Mouse (Mus musculus) megakaryocyte, adult 5-6 weeks (primary cell): ENCODE measurements at regions not wholly inside any gene's neighbourhood (a gene's known extent, or its start where the extent isn't known, plus 50 kb on each side); places are given as distances from the start of the nearest gene placed in this dataset.

ENCODE experiments used
- ATAC-seq: 2 replicates; pipeline ENCODE4 v1.8.0; 2016; ENCODE audit warnings: mild to moderate bottlenecking, inconsistent platforms; ENCODE audit not compliant: poor library complexity, severe bottlenecking

DNA sequence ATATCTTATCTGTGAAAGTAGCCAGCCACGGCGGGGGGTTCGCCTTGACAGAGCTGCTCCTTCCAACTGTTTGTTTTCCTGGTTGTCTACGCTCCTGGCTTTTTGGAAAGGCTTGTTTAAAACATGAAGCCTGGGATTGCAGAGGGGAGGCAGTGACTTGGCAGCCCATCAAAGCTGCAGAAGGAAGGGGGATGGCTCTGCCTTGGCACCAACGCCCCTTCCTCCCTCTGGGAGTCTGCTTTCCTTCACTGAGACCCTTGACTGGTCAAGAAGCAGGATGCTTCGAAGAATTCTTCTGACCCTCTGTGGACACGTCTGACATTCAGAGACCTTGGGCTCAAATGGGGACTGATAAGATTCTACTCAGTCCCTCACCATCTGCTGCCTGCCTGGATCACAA lies 176.9 kb upstream of the Sall1 start:
- ATAC-seq, result no peak

DNA sequence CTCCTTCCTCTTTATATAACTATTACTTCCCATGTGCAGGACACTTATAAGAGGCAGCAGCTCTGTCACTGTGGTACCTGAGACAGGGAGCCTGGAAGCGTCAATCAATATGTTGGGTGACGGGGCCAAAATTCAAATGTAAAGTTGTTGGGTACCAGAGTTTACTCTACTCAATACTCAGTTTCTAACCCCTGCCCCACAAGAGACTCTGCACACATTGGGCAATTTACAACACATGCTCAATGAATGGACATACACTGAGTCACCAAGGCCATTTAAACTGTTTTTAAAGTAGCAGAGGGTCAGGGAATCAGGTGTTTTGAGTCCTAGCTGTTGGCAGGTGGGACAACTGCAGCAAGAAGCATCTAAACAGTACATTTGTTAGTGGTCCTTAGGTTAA lies 176.4 kb upstream of the Sall1 start:
- ATAC-seq, result no peak

DNA sequence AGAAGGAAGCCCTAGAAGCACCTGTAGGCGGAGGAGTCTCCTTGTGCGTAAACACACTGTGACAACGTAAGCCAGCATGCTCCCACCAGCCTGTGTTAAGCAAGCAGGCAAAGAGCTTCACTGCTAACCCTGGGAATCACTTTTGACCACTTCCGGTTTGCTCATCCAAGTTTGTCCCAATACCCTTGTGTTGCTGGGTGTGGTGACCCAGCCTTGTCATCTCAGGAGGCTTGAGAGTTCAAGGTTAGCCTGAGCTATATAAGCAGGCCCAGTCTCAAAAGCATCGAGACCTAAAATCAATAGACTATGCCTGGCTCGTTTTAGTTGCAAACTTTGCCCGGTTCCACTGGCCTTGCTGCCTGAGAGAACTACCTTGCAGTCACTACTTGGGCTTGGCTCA lies 175.2 kb upstream of the Sall1 start:
- no peak for ATAC-seq

- no peak for ATAC-seq
These were observed 173.7 kb upstream of the Sall1 start for GRCm38 (mm10) chr8:89217689-89218088.

GRCm38 (mm10) chr8:89211931-89212330 lies 168.0 kb upstream of the Sall1 start:
- ATAC-seq, result no peak

DNA sequence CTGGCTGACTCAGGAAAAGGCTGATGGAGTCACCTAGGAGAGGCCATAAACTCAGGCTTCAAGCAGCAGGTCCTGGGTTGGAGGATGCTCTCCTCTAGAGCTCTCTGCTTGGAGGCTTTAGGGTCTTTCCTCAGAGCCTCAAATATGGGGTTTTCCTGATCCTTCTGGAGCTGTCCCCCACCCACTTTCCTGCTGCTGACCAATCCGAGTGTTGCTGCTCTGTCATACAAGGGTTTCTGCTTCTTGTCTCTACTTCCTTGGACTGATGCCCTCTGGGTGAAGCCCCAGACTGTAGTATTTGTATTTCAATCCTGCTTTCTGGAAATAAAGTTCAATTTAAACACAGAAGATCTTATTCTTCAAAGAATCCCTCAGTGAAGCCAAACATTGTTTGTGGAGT lies 166.7 kb upstream of the Sall1 start:
- no peak for ATAC-seq

GRCm38 (mm10) chr8:89207891-89208290 lies 163.9 kb upstream of the Sall1 start:
- ATAC-seq, result no peak

GRCm38 (mm10) chr8:89202484-89203096 lies 158.6 kb upstream of the Sall1 start:
- ATAC-seq, result no peak

- no peak for ATAC-seq
These were observed 156.3 kb upstream of the Sall1 start for GRCm38 (mm10) chr8:89200301-89200700.

- ATAC-seq, result no peak
These were observed 141.4 kb upstream of the Sall1 start for GRCm38 (mm10) chr8:89185314-89185713.

DNA sequence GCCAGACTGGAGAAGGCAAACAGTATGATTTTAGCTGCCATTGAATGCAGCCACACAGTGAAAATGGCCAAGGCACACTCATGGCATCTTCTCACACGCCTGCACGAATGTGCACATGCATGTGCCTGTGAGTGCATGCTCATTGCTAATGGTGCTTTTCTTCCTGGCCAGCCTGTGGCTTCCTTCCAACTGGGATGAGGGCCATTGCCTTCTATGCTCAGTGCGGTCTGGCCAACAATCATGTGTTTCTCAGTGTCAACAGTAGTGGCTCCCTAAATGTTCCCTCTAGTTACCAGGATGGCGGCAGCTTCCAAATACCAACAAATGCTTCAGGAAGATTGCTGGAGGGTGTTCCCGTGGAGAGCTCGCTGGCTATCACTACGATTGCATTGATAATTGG lies 131.7 kb upstream of the Sall1 start:
- ATAC-seq, result no peak

DNA sequence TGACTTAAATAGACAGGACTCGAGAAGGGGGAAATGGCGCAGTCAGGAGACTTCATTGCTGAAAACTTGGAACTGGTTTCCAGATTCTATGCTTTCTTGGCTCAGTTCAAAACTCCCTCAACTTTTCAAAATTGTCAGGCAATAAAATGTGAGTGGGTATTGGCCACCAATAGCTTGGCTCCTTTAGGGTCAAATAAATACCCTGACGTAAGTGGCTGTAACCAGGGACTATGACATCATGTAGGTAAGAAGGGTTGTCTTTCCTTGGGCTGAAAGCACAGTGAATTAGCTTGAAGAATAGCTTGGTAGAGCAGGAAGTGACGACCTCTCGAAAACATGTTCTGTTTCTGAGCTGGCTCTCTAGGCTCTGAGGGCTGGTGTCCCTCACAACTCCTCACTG lies 127.6 kb upstream of the Sall1 start:
- ATAC-seq, result no peak

GRCm38 (mm10) chr8:89169484-89169883 lies 125.5 kb upstream of the Sall1 start:
- no peak for ATAC-seq

DNA sequence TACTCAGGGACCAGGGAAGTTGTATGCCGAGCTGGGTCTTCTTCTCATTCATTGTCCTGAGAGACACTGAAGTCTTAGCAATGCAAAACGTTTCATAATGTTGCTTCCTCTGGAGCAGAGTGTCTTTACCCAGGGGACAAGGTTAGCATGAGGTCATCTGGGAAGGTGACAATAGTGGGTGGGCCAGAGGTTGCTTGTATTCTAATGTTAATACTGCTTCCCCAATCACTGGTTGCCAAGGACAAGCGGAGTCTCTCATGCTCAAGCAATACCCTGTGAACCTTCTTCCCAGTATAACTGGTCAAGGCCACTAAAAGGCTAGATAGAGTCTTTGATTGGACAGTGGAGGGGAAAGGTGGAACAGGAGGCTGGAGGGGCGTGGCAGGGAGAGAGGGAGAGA lies 123.1 kb upstream of the Sall1 start:
- ATAC-seq, result no peak

DNA sequence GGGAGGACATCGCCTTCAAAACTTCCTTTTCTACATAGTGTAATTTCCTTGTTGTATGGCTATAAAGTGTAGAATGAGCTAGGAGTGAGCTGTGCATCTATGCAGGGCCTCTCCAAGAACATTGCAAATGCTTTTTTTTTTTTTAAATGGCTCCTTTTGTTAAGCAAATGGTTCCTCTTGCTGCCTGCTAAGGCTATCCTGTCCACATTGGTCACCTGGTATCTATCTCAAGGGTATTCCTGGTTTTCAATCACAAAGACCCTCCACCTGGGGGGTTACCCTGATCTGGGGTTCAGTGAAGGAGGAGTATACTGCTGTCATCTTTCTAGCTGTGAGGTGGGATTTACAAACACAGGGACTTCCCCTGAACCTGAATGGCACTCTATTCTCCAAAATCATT lies 112.9 kb upstream of the Sall1 start:
- ATAC-seq, result no peak

DNA sequence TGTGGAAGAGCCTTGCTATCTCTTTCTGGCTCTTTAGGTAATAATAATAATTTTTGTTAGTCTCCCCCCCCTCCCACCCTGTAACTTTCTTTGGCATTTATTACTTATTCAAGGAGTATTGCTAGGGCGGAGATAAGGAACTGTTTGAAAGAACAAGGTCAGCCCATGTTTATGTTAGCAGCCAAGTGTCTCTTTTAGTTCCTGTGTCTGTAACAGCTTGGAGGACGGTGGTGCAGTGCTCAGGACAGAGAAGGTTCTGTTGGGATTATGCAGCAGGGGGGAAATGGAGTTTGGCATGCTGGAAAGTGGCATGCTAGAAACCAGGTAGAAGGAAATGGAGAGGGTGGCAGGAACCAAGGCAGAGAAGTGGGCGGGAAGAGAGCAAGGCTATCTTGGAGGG lies 109.6 kb upstream of the Sall1 start:
- ATAC-seq, result no peak

DNA sequence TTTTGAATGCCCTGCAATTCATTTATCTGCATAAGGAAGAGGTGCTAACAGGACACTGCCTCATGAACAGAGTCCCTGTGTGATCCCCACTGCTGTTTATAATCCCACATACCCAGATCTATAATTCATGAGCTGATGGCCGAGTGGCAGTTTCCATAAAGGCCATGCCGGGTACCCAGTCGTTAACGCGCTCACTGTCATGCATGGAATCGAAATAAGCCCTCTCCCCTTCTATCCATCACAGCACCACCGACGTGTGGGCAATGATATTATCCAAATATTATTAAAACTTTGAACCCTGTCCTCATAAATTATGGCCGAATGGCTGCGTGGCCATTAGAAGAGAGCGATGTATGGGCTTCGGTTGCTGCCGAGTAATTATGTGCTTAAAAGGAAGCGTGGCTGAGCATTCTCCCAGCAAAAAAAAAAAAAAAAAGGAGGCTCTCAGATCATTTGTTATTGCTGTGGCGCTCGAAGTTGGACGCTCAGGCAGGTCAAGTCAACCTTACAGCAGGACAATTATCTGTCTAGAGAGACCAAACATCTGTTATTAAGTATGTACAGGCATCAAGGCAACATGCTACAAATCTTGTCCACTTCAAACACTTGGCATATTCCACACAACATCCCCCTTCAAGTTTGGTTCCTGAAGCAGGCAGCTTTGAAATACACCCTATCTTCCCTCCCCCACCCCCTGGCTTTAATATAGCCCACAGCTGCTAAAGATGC lies 109.1 kb upstream of the Sall1 start:
- ATAC-seq, result no peak

DNA sequence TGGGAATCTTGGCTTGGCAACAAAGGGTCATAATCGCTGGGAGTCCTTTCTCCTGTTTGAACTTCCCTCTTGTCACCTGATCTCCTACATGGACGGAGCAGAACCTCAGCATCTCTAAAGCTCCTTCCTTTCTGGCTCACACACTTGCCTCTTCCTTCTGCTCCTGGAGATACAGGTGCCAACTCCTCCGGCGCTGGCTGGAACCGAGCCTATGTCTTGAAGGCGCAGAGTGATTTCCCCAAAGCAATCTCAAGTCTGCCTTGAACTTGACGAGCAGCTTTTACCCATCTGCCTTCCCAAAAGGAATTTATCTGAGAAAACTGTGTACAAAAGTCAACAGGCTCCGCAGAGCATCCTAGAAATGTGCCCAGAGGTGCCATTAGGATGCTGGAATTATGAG lies 108.4 kb upstream of the Sall1 start:
- no peak for ATAC-seq

- no peak for ATAC-seq
These were observed 107.0 kb upstream of the Sall1 start for GRCm38 (mm10) chr8:89150952-89151351.

- ATAC-seq, result no peak
These were observed 97.7 kb upstream of the Sall1 start for GRCm38 (mm10) chr8:89141529-89142235.

- no peak for ATAC-seq
These were observed 95.9 kb upstream of the Sall1 start for GRCm38 (mm10) chr8:89139876-89140275.

GRCm38 (mm10) chr8:89138416-89139125 lies 94.6 kb upstream of the Sall1 start:
- ATAC-seq, result no peak
